Mouse (Mus musculus) heart, postnatal 0 days (tissue): ENCODE data around the gene Olfr1258.

Experiments
- CTCF ChIP-seq: IDR thresholded peaks from 2 replicates; pipeline ENCODE4 v1.5.1; 2016; ENCODE audit warnings: antibody characterized with exemption, control low read depth, low read depth
- EP300 ChIP-seq: IDR thresholded peaks from 2 replicates; pipeline ENCODE4 v1.6.1; 2016; ENCODE audit warnings: antibody characterized with exemption, low read depth

DNA sequence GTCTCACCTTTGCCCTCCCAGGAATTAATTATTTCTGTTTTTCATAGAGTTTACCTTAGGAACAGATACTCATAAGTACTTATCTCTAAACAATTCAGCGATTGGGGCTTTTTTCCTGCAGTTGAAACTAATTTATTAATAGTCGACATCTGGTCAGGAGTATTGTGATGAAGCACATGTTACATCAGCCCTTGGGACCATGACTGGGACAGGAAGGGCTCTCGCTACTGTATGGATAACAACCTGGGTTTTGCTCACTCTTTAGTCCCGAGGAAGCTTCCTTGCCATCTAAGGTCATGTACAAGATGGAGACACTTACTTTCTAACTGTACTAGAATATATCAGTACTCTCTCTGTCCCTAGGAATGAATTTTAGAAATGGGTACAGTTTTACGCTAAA lies 21.5 kb downstream of the Olfr1258 start, which contains the start of gene Olfr1259:
- no peak for TF ChIP-seq CTCF
- no peak for TF ChIP-seq EP300
